Mouse (Mus musculus) CH12F3 (cell line): ENCODE results near the gene Gm11060.

ENCODE experiments used
- in situ Hi-C: fragments of 300-500 bp; cut with MboI; formaldehyde crosslinking; loops from 2 replicates; pipeline ENCODE4 v1.14.3; 2020; ENCODE audit warnings: low sequenced_read_pairs

Gene Gm11060

GRCm38 (mm10) chr2:105091718-105092117 is at the start of gene Gm11060:
Gm11060 (plus strand) TSS chr2:105092018.
- in situ Hi-C loops = no loop called here

DNA sequence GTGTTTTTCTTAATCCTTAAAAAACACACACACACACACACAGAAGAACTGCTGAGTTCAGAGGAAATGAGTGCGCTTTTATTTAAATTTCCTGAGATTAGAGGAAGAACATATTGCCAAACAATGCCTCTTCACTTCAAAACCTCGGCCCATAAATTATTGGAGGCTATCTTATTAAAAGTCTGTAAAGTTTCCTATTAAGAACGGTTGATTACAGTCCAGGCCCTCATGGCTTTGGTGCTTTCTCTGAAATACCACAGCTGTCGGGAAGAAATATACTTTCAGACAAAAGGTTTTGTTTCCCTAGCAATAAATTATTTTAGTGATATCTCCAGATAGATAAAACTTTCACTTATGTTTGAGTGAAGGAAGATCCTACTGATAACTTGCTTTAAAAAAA is 48.7 kb upstream of the Gm11060 start:
- in situ Hi-C loops = no loop called here

DNA sequence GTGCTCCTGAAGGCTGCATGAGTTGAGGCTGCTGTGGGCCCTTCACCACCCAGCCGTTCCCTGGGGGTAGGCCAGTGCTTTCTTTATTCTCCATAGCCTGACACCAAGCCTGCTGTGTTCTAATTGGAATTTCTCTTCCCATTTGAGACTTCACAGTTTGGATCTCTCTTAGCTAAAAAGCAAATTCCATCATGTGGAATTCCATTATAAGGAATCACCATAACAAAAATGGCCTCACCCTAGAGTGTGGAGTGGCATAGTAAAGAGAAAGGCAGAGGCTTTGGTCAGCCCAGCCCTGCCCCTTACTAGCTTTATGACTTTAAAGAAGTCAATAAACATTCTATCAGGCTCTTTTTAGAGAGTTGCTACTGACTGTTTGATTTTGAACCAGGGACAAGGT is 43.5 kb upstream of the Gm11060 start:
- in situ Hi-C loops = no loop called here

GRCm38 (mm10) chr2:105055529-105055928 is 36.3 kb upstream of the Gm11060 start:
- in situ Hi-C loops = no loop called here

DNA sequence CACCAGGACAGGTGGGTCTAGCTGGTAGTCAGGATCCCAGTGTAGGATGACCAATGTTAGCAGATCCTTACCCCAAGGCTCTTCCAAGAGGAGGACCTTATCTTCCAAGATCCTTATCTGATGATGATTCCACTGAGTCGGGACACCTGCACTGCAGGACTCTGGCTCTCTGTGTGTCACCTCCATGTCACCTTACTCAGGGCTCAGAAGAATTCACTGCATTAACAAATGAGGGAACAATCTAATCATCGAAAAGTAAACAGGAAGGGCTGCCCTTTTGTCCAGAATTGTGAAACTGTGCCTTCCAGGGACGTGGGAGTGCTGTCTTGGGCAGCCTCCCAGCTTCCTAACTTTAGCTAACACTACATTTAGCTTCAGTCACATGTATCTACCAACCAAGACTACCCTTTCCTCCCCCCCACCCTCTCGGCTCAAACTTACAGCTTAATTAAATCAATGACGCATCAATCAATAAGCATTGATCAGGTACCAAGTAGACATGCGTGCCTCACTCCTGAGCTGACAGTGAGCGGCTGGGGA is 33.2 kb upstream of the Gm11060 start:
- in situ Hi-C loops = no loop called here

GRCm38 (mm10) chr2:105062741-105063372 is 29.0 kb upstream of the Gm11060 start:
- in situ Hi-C loops = no loop called here

GRCm38 (mm10) chr2:105072496-105072895 is 19.3 kb upstream of the Gm11060 start:
- in situ Hi-C loops = no loop called here

DNA sequence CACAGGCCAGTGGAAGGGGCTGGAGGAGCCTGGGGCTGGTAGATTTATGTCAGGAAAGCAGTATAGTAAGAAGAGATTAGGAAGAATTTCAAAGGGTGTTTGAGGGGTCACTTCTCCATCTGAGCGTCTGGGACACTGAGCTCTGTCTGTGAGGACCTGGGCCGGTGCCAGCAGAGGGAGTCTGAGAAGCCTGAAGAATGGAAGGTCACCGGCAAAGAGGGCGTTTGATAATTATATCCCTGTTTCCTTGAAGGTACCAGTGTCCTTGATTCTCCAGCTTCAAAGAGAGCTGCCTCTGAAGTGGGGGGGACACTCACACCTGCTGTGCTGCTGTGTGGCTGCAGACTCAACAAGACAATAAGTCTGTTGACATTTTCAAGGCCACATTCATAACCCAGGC is 17.6 kb upstream of the Gm11060 start:
- in situ Hi-C loops = no loop called here

- in situ Hi-C loops = no loop called here
These were observed 16.0 kb upstream of the Gm11060 start for GRCm38 (mm10) chr2:105075809-105076208.

GRCm38 (mm10) chr2:105077151-105077550 is 14.7 kb upstream of the Gm11060 start:
- in situ Hi-C loops = no loop called here

DNA sequence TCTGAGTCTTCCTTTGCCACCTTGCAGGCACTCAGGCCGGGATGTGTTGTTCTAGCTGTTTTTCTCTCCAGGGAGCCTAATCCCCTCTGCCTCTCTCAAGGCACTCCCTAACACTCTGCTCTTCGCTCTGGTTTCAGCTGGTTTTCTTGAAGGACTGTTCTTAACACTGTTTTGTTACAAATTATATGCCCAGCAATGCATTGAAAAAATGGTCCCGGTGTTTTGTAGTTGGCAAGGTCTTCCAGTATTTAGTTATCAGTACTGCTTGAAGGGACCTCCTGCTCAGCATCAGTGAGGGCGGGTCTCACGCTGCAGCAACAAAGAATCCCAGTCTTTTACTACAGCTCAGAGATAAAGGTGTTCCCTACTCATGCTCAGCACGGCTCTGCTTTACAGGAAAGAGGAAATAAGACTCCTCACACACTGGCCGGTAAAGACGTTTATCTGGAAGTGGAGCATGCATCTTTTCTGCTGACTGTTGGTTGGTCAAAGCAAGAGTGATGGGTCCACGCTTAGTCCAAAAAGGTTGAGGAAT is 9.5 kb upstream of the Gm11060 start:
- in situ Hi-C loops = no loop called here

GRCm38 (mm10) chr2:105084035-105084434 is 7.8 kb upstream of the Gm11060 start:
- in situ Hi-C loops = no loop called here

GRCm38 (mm10) chr2:105086081-105086480 is 5.7 kb upstream of the Gm11060 start:
- in situ Hi-C loops = no loop called here

- in situ Hi-C loops = no loop called here
These were observed 3.8 kb upstream of the Gm11060 start for GRCm38 (mm10) chr2:105088005-105088404.

GRCm38 (mm10) chr2:105089083-105089482 is 2.7 kb upstream of the Gm11060 start:
- in situ Hi-C loops = no loop called here

DNA sequence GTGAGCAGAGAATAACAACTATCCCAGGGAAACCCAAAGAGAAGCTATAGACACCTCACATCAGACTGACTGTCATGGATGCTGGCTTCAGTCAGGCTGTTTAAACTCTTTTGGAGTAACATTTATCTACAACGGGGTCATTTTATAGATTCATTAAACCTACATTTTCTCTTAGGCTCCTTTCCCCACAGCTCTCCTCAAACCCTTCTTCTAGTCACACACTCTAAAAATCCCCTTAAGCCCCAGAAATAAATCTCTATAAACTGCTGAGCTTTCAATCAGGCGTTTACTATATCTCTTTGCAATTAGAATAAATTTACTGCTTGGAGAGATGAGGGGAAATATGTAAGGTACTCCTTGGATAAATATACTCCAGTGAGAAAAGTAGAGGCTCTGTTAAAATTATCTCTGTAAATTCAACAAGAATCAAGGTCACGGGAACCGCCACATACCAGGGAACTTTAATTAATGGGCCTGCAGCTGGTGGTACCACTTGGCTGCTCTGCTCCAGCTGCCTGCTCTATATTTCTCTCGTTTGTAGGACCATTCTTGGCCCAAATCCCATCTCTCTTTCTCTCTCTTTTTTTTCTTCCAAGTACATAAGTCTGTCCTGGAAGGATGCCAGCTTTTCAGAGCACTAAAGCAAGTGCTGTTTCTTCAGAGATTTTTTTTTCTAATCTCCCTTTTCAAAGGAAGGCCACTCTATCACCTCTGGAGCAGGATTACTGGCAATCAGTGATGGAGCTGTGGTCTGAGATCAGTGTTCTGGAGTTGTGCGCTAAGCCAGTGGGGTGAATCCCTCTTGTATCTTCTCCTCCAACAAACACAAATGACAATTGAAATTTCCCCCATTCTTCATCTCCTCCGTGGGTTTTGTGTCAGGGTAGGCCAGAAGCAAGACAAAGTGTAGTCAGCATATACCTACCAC is 2.0 kb upstream of the Gm11060 start:
- in situ Hi-C loops = no loop called here

- in situ Hi-C loops = no loop called here
These were observed 827 bp upstream of the Gm11060 start for GRCm38 (mm10) chr2:105090991-105091390.

DNA sequence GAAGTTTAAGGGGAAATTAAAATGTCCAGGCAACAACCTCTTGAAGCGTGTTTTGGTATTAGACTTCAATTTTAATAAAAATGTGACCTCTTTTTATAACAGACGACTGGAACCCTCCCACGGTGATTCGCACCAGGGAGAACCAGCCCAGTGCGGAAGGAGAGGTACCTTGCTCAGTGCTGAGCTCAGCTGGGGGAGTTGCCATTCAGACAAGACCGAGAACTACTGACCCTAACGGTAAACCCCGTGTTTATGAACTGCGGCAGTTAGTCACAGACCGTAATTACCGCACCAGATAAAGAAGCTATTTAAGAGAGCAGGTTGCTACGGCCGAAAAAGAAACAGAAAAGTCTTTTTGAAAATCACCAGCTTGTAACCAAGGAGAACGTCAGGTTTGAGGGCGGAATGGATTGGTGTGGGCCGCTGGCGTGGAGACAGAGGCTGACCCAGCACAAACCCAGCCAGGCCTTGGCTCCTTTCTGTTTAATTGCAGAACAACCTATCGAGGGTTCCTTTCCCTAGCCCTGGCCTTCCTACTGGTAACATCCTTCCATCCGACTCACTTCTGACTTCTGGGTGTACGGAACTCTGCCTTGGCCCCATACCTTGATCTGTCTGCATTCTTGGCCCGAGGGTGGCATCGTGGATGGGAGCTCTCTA is 5.6 kb downstream of the Gm11060 start:
- in situ Hi-C loops = no loop called here

DNA sequence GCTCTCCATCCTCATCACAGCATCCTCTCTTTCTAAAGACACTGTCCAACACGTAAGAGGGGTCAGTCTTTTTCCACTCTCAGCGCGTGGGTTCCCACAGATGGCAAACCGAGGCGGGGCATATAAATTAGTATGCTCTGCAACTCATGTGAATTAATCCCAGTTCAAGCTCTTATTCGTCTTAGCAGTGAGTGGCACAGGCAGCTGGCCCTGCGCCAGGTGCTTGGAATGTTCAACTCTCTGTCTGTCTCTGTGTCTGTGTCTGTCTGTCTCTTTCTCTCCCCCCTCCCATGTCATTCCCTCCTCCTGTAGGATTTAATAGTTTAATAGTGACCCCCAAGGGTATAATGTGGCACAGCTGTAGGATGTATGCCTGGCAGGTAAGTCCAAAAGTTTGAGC is 7.6 kb downstream of the Gm11060 start:
- in situ Hi-C loops = no loop called here

DNA sequence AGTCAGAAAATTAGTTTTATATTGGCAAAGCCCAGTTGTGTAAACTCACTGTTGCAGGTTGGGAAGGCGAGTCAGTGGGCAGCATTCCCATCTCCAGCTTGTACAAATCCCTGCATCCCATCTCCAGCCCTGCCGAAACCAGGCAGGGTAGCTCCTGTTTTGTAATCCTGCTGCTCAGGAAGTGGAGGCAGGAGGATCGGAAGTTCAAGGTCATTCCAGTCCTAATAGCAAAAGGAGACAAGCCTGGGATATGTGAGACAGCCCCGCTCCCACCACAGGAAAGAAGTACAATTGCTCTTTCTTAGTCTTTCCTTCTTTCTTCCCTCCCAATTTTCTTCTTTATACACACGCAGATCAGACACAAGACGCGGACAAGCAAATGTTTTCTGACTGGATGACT is 8.7 kb downstream of the Gm11060 start:
- in situ Hi-C loops = no loop called here

DNA sequence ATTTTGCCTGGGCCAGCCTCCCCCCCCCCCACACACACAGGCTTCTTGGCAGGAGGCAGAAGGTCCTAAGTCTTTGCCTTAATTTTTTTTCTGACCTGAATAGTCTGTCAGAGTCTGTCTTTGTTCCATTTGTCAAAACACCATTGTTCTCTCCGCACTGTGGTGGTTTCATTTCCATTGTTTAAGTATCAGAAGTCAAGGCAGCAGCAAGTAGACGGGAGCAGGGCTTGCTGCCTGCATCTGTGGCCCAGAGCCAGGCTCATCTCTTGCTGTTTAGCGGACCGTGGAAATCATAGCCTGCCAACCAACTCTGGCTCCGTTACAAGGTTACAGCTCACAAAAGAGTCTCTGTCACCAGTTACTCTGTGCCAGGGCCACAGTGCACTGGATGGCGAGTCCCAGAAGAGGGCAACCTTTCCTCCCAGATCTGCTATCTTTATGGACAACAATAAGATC is 16.9 kb downstream of the Gm11060 start:
- in situ Hi-C loops = no loop called here
